Mouse (Mus musculus): Measurements from ENCODE around the gene Sept6. TPM values are rescaled to one million over a fixed set of nuclear protein-coding genes. Genes with fewer than 3 reads are reported as not detected.

Sept6 gene
- polyA plus RNA-seq, 1 experiment from 2014 or later: 13.6 TPM

GRCm38 (mm10) chrX:36941106-36941505 is 50.5 kb downstream of the Sept6 start:
- no peak overlapping the region for H3K4me2 ChIP-seq (replicated peaks)
- no peaks in the 10 kb centered on the region for H3K9me3 ChIP-seq
- no peak overlapping the region for H3K4me3 ChIP-seq (replicated peaks)
- H3K27ac ChIP-seq: no peak overlapping the region
- no peaks in the 10 kb centered on the region for H3K27me3 ChIP-seq (replicated peaks)
- H3K36me3 ChIP-seq: no peaks in the 10 kb centered on the region
- ATAC-seq: no peak
- no peaks in the 10 kb centered on the region for H3K4me1 ChIP-seq (replicated peaks)
- WGBS: 85% methylated on average over 3 of the region's 3 CpGs
- no peak overlapping the region for H3K9ac ChIP-seq

GRCm38 (mm10) chrX:36939806-36940413 is 51.7 kb downstream of the Sept6 start:
- Histone ChIP-seq H3K27ac (no peak overlapping the region), H3K4me1 (replicated peaks) (no peaks in the 10 kb centered on the region), H3K9ac (no peak overlapping the region), H3K4me2 (replicated peaks) (no peak overlapping the region), H3K4me3 (replicated peaks) (no peak overlapping the region), H3K9me3 (no peaks in the 10 kb centered on the region), H3K36me3 (no peaks in the 10 kb centered on the region), H3K27me3 (replicated peaks) (no peaks in the 10 kb centered on the region)
- 71% methylated on average over 4 of the region's 4 CpGs for WGBS
- ATAC-seq: 0 out of 2 replicates have a peak, but pooled peaks have one; percentile 56

- Histone ChIP-seq H3K4me1 (replicated peaks) (no peaks in the 10 kb centered on the region), H3K36me3 (no peaks in the 10 kb centered on the region), H3K27me3 (replicated peaks) (no peaks in the 10 kb centered on the region), H3K4me2 (replicated peaks) (no peak overlapping the region), H3K27ac (no peak overlapping the region), H3K9ac (no peak overlapping the region), H3K9me3 (no peaks in the 10 kb centered on the region), H3K4me3 (replicated peaks) (no peak overlapping the region)
- WGBS: 66% methylated on average over 7 of the region's 7 CpGs
- no peak for ATAC-seq
Observed at GRCm38 (mm10) chrX:36935326-36935966, 56.1 kb downstream of the Sept6 start.

DNA sequence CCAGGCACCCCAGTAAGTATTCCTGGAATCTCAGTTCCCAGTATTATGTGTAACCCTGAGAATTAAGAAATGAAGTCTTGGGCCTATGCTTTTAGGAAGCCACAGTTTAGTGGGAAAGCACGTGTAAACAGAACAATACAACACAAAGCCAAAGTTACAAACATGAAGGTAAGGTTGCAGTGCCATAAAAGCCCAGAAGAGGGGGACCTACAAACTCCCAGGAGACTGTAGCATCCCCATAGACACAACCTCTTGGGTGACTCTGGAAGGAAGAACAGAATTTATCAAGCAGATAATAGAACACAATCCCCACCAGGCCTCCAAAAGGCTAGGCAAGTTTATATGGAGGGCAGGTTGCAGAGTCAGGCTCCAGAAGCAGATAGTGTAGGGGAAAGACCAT is 61.0 kb downstream of the Sept6 start:
- Histone ChIP-seq H3K4me2 (replicated peaks) (no peak overlapping the region), H3K27ac (no peak overlapping the region), H3K9ac (no peak overlapping the region), H3K36me3 (no peaks in the 10 kb centered on the region), H3K27me3 (replicated peaks) (no peaks in the 10 kb centered on the region), H3K4me3 (replicated peaks) (no peak overlapping the region), H3K4me1 (replicated peaks) (no peaks in the 10 kb centered on the region), H3K9me3 (no peaks in the 10 kb centered on the region)
- no peak for ATAC-seq
- 45% methylated on average over 1 of the region's 1 CpGs for WGBS

- no peak overlapping the region for H3K9ac ChIP-seq
- no peak overlapping the region for H3K4me3 ChIP-seq (replicated peaks)
- ATAC-seq: no peak
- no peak overlapping the region for H3K27ac ChIP-seq
- no peak overlapping the region for H3K4me2 ChIP-seq (replicated peaks)
- no peaks in the 10 kb centered on the region for H3K4me1 ChIP-seq (replicated peaks)
- 69% methylated on average over 4 of the region's 4 CpGs for WGBS
- H3K9me3 ChIP-seq: no peaks in the 10 kb centered on the region
- H3K36me3 ChIP-seq: no peaks in the 10 kb centered on the region
- H3K27me3 ChIP-seq (replicated peaks): no peaks in the 10 kb centered on the region
Observed at GRCm38 (mm10) chrX:36929694-36930093, 61.9 kb downstream of the Sept6 start.

GRCm38 (mm10) chrX:36928791-36929190 is 62.8 kb downstream of the Sept6 start:
- Histone ChIP-seq H3K4me3 (replicated peaks) (no peak overlapping the region), H3K4me2 (replicated peaks) (no peak overlapping the region), H3K9ac (no peak overlapping the region), H3K27ac (no peak overlapping the region), H3K9me3 (no peaks in the 10 kb centered on the region), H3K4me1 (replicated peaks) (no peaks in the 10 kb centered on the region), H3K27me3 (replicated peaks) (no peaks in the 10 kb centered on the region), H3K36me3 (no peaks in the 10 kb centered on the region)
- 74% methylated on average over 4 of the region's 4 CpGs for WGBS
- ATAC-seq: no peak

DNA sequence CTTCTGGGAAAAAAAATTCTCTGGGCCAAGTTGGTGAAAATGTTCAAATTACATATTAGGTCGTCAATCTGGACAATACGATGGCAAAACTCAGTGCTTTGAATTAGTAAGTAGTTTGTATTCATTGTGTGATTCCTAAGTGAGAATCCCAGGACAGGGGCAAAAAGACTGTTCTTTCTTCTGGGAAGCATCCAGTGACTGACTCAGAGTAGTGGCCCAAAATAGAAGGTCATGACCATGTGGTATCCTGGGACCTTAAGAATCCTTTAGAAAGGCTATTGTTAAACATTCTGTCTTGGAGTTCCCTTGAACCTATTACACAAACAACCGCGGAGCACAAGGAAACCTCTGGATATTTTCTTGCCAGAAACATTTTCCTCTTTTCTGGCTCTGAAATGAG is 70.2 kb downstream of the Sept6 start:
- WGBS: 74% methylated on average over 4 of the region's 4 CpGs
- no peaks in the 10 kb centered on the region for H3K27me3 ChIP-seq (replicated peaks)

GRCm38 (mm10) chrX:36917749-36918148 is 73.8 kb downstream of the Sept6 start:
- 82% methylated on average over 1 of the region's 1 CpGs for WGBS
- H3K27ac ChIP-seq: no peak overlapping the region
- no peaks in the 10 kb centered on the region for H3K4me1 ChIP-seq (replicated peaks)
- H3K9me3 ChIP-seq: no peaks in the 10 kb centered on the region
- H3K4me3 ChIP-seq (replicated peaks): no peak overlapping the region
- no peaks in the 10 kb centered on the region for H3K27me3 ChIP-seq (replicated peaks)
- no peaks in the 10 kb centered on the region for H3K36me3 ChIP-seq
- no peak overlapping the region for H3K4me2 ChIP-seq (replicated peaks)
- no peak overlapping the region for H3K9ac ChIP-seq
- no peak for ATAC-seq

More for the DNA sequence above, 70.2 kb downstream of the Sept6 start:
- Histone ChIP-seq H3K9ac (no peak overlapping the region), H3K4me2 (replicated peaks) (no peak overlapping the region), H3K27ac (no peak overlapping the region), H3K4me1 (replicated peaks) (no peaks in the 10 kb centered on the region), H3K36me3 (no peaks in the 10 kb centered on the region), H3K9me3 (no peaks in the 10 kb centered on the region), H3K4me3 (replicated peaks) (no peak overlapping the region)
- no peak for ATAC-seq

GRCm38 (mm10) chrX:36911343-36911742 is 80.3 kb downstream of the Sept6 start:
- Histone ChIP-seq H3K27ac (no peak overlapping the region), H3K9ac (no peak overlapping the region), H3K36me3 (no peaks in the 10 kb centered on the region), H3K4me2 (replicated peaks) (no peak overlapping the region), H3K4me3 (replicated peaks) (no peak overlapping the region), H3K27me3 (replicated peaks) (no peaks in the 10 kb centered on the region), H3K9me3 (no peaks in the 10 kb centered on the region), H3K4me1 (replicated peaks) (no peaks in the 10 kb centered on the region)
- ATAC-seq: no peak
- 44% methylated on average over 12 of the region's 12 CpGs for WGBS

- Histone ChIP-seq H3K27ac (no peak overlapping the region), H3K27me3 (replicated peaks) (no peaks in the 10 kb centered on the region), H3K9ac (no peak overlapping the region), H3K9me3 (no peaks in the 10 kb centered on the region), H3K4me1 (replicated peaks) (no peaks in the 10 kb centered on the region), H3K4me2 (replicated peaks) (no peak overlapping the region), H3K4me3 (replicated peaks) (no peak overlapping the region), H3K36me3 (no peaks in the 10 kb centered on the region)
- WGBS: 37% methylated on average over 5 of the region's 5 CpGs
- no peak for ATAC-seq
Observed at GRCm38 (mm10) chrX:36906539-36906938, 85.1 kb downstream of the Sept6 start.

GRCm38 (mm10) chrX:36903115-36903768 is 88.4 kb downstream of the Sept6 start:
- peak; percentile 95 for ATAC-seq
- Histone ChIP-seq H3K27ac (peak overlapping the region; percentile 32; the same call in 1 of the 2 replicates), H3K36me3 (no peaks in the 10 kb centered on the region), H3K4me2 (replicated peaks) (peak overlapping the region; percentile 70), H3K4me3 (replicated peaks) (peak overlapping the region; percentile 55), H3K9me3 (no peaks in the 10 kb centered on the region), H3K9ac (peak overlapping the region; percentile 55), H3K27me3 (replicated peaks) (no peaks in the 10 kb centered on the region), H3K4me1 (replicated peaks) (no peaks in the 10 kb centered on the region)
- 14% methylated on average over 29 of the region's 32 CpGs for WGBS

- Histone ChIP-seq H3K4me2 (replicated peaks) (peak within 1 kb of the TSS; percentile 70), H3K9ac (peak within 1 kb of the TSS; percentile 55), H3K36me3 (no peaks in the 10 kb centered on the region), H3K9me3 (no peaks in the 10 kb centered on the region), H3K27ac (peak within 1 kb of the TSS; percentile 32; the same call in 1 of the 2 replicates), H3K27me3 (replicated peaks) (no peaks in the 10 kb centered on the region), H3K4me1 (replicated peaks) (no peaks in the 10 kb centered on the region), H3K4me3 (replicated peaks) (peak within 1 kb of the TSS; percentile 55)
- peak; percentile 80 for ATAC-seq
- 15% methylated on average over 46 of the region's 47 CpGs for WGBS
Observed at GRCm38 (mm10) chrX:36902321-36903114, 89.1 kb downstream of the Sept6 start, which contains the start of gene Nkrf. TSS of gene Nkrf (minus strand) at chrX:36902899.
